Mouse (Mus musculus) midbrain, embryonic 13.5 days (tissue): Measurements from ENCODE around the gene Id4. TPM values are rescaled to one million over a fixed set of nuclear protein-coding genes. Genes with fewer than 3 reads are reported as not detected.

Experiments
- ATAC-seq: fragments of 200-750 bp; cut with Nextera tagmentation; 2 replicates; pipeline ENCODE4 v1.8.0; 2017; ENCODE audit warnings: mild to moderate bottlenecking, moderate TSS enrichment, moderate library complexity
- H3K27ac ChIP-seq: fragments of 300-500 bp; sonication (generic); 2 replicates; pipeline ENCODE4 v1.5.1; 2015; ENCODE audit warnings: inconsistent platforms, mild to moderate bottlenecking, moderate library complexity
- H3K27me3 ChIP-seq: fragments of 300-500 bp; sonication (generic); 2 replicates; pipeline ENCODE4 v1.6.1; 2015; ENCODE audit warnings: mild to moderate bottlenecking, inconsistent platforms
- H3K36me3 ChIP-seq: fragments of 300-500 bp; sonication (generic); 2 replicates; pipeline ENCODE4 v1.6.1; 2015; ENCODE audit warnings: mild to moderate bottlenecking, inconsistent platforms
- H3K4me1 ChIP-seq: fragments of 300-500 bp; sonication (generic); replicated peaks from 2 replicates; pipeline ENCODE4 v1.6.1; 2015; ENCODE audit warnings: inconsistent platforms
- H3K4me2 ChIP-seq: fragments of 300-500 bp; sonication (generic); replicated peaks from 2 replicates; pipeline ENCODE4 v1.6.1; 2015; ENCODE audit warnings: moderate library complexity, mild to moderate bottlenecking, inconsistent platforms
- H3K4me3 ChIP-seq: fragments of 300-500 bp; sonication (generic); replicated peaks from 2 replicates; pipeline ENCODE4 v1.5.1; 2015; ENCODE audit warnings: mild to moderate bottlenecking, inconsistent platforms
- H3K9ac ChIP-seq: fragments of 300-500 bp; sonication (generic); replicated peaks from 2 replicates; pipeline ENCODE4 v1.6.1; 2015; ENCODE audit warnings: mild to moderate bottlenecking, inconsistent platforms
- H3K9me3 ChIP-seq: fragments of 300-500 bp; sonication (generic); 2 replicates; pipeline ENCODE4 v1.6.1; 2016; ENCODE audit warnings: mild to moderate bottlenecking, inconsistent platforms
- WGBS: fragments of 180-500 bp; shearing (Covaris S2); methylation state at CpG from one replicate; pipeline ENCODE4 v1.1.7; 2015; 5-methylcytosine and 5-hydroxymethylcytosine counted together
- polyA plus RNA-seq: library from polyadenylated mRNA; unstranded; fragments of >200 nt; fragmentation: Nextera tagmentation; extraction: Ambion mirVana; gene quantifications from 2 replicates; pipeline ENCODE4 v1.2.1, GENCODE M21; 2015

Gene Id4
- polyA plus RNA-seq, 1 experiment from 2014 or later, result 162 TPM

GRCm38 (mm10) chr13:48261341-48262221 lies 553 bp downstream of the Id4 start:
- Histone ChIP-seq H3K36me3 (no peaks in the 10 kb centered on the region), H3K4me3 (peak overlapping the region; percentile 95), H3K27ac (peak overlapping the region; percentile 99), H3K9me3 (no peaks in the 10 kb centered on the region), H3K27me3 (no peaks in the 10 kb centered on the region), H3K4me2 (peak overlapping the region; percentile 79), H3K4me1 (peaks cover 28% of the 10 kb centered on the region), H3K9ac (peak overlapping the region; percentile 99)
- under 1% methylated on average over 94 of the region's 98 CpGs for WGBS
- peak; percentile 49 for ATAC-seq

GRCm38 (mm10) chr13:48262451-48262969 lies 1.5 kb downstream of the Id4 start:
- Histone ChIP-seq H3K27ac (peak overlapping the region; percentile 99), H3K27me3 (no peaks in the 10 kb centered on the region), H3K4me2 (peak overlapping the region; percentile 79), H3K4me3 (peak overlapping the region; percentile 95), H3K4me1 (peaks cover 33% of the 10 kb centered on the region), H3K36me3 (no peaks in the 10 kb centered on the region), H3K9me3 (no peaks in the 10 kb centered on the region), H3K9ac (peak overlapping the region; percentile 99)
- 0 out of 2 replicates have a peak, but pooled peaks have one; percentile 1 for ATAC-seq
- 0% methylated on average over 25 of the region's 25 CpGs for WGBS

GRCm38 (mm10) chr13:48265029-48265428 lies 4.0 kb downstream of the Id4 start:
- Histone ChIP-seq H3K9me3 (no peaks in the 10 kb centered on the region), H3K36me3 (no peaks in the 10 kb centered on the region), H3K4me3 (peak overlapping the region; percentile 95), H3K4me2 (peak overlapping the region; percentile 62), H3K4me1 (peaks cover 30% of the 10 kb centered on the region), H3K9ac (peak overlapping the region; percentile 56), H3K27ac (peak overlapping the region; percentile 45), H3K27me3 (no peaks in the 10 kb centered on the region)
- ATAC-seq, result no peak
- WGBS, result 41% methylated on average over 6 of the region's 6 CpGs

- H3K4me3 ChIP-seq, result no peak overlapping the region
- no peak overlapping the region for H3K27ac ChIP-seq
- H3K9ac ChIP-seq, result no peak overlapping the region
- peak; percentile 88 for ATAC-seq
- 7% methylated on average over 15 of the region's 15 CpGs for WGBS
- H3K27me3 ChIP-seq, result no peaks in the 10 kb centered on the region
- no peaks in the 10 kb centered on the region for H3K36me3 ChIP-seq
- H3K9me3 ChIP-seq, result no peaks in the 10 kb centered on the region
- peaks cover 39% of the 10 kb centered on the region for H3K4me1 ChIP-seq
- peak overlapping the region; percentile 44 for H3K4me2 ChIP-seq
These were observed 12.5 kb downstream of the Id4 start for GRCm38 (mm10) chr13:48273451-48274069.

- no peak; the same call in none of the 2 replicates for ATAC-seq
- WGBS, result 92% methylated on average over 1 of the region's 1 CpGs
- Histone ChIP-seq H3K9me3 (no peaks in the 10 kb centered on the region), H3K4me3 (no peak overlapping the region), H3K27me3 (no peaks in the 10 kb centered on the region), H3K27ac (no peak overlapping the region), H3K9ac (no peak overlapping the region), H3K36me3 (no peaks in the 10 kb centered on the region), H3K4me1 (peaks cover 34% of the 10 kb centered on the region), H3K4me2 (peak overlapping the region; percentile 44; the same call in 1 of the 2 replicates)
These were observed 13.1 kb downstream of the Id4 start for GRCm38 (mm10) chr13:48274107-48274506.

GRCm38 (mm10) chr13:48276981-48277380 lies 16.0 kb downstream of the Id4 start:
- H3K4me3 ChIP-seq, result no peak overlapping the region
- no peaks in the 10 kb centered on the region for H3K36me3 ChIP-seq
- ATAC-seq, result peak; percentile 70
- WGBS, result 57% methylated on average over 7 of the region's 7 CpGs
- no peaks in the 10 kb centered on the region for H3K9me3 ChIP-seq
- no peak overlapping the region for H3K9ac ChIP-seq
- peak overlapping the region; percentile 82 for H3K27ac ChIP-seq
- H3K27me3 ChIP-seq, result no peaks in the 10 kb centered on the region
- peaks cover 33% of the 10 kb centered on the region for H3K4me1 ChIP-seq
- H3K4me2 ChIP-seq, result no peak overlapping the region; the same call in 1 of the 2 replicates

GRCm38 (mm10) chr13:48284426-48284825 lies 23.4 kb downstream of the Id4 start:
- no peaks in the 10 kb centered on the region for H3K9me3 ChIP-seq
- H3K4me1 ChIP-seq, result peaks cover 15% of the 10 kb centered on the region
- H3K9ac ChIP-seq, result no peak overlapping the region
- 75% methylated on average over 9 of the region's 9 CpGs for WGBS
- no peaks in the 10 kb centered on the region for H3K36me3 ChIP-seq
- H3K4me3 ChIP-seq, result no peak overlapping the region
- no peak for ATAC-seq
- H3K27ac ChIP-seq, result no peak overlapping the region
- no peak overlapping the region for H3K4me2 ChIP-seq
- no peaks in the 10 kb centered on the region for H3K27me3 ChIP-seq

- no peak overlapping the region for H3K4me2 ChIP-seq
- H3K27ac ChIP-seq, result peak overlapping the region; percentile 45; the same call in 1 of the 2 replicates
- no peak for ATAC-seq
- H3K9ac ChIP-seq, result no peak overlapping the region
- no peak overlapping the region for H3K4me3 ChIP-seq
- no peaks in the 10 kb centered on the region for H3K9me3 ChIP-seq
- 72% methylated on average over 9 of the region's 9 CpGs for WGBS
- H3K27me3 ChIP-seq, result no peaks in the 10 kb centered on the region
- H3K36me3 ChIP-seq, result no peaks in the 10 kb centered on the region
- peaks cover 22% of the 10 kb centered on the region for H3K4me1 ChIP-seq
These were observed 24.1 kb downstream of the Id4 start for GRCm38 (mm10) chr13:48284918-48285693.

- no peaks in the 10 kb centered on the region for H3K36me3 ChIP-seq
- no peak overlapping the region for H3K4me3 ChIP-seq
- H3K27me3 ChIP-seq, result no peaks in the 10 kb centered on the region
- H3K9ac ChIP-seq, result 0 out of 2 replicates have a peak overlapping the region, but pooled peaks have one; percentile 2
- H3K27ac ChIP-seq, result peak overlapping the region; percentile 86
- peak overlapping the region; percentile 22 for H3K4me2 ChIP-seq
- 33% methylated on average over 13 of the region's 13 CpGs for WGBS
- peak; percentile 91 for ATAC-seq
- peaks cover 35% of the 10 kb centered on the region for H3K4me1 ChIP-seq
- H3K9me3 ChIP-seq, result no peaks in the 10 kb centered on the region
These were observed 29.4 kb downstream of the Id4 start for GRCm38 (mm10) chr13:48290427-48290826.

GRCm38 (mm10) chr13:48314500-48314899 lies 53.5 kb downstream of the Id4 start:
- Histone ChIP-seq H3K9ac (no peak overlapping the region), H3K4me3 (no peak overlapping the region), H3K4me2 (no peak overlapping the region), H3K36me3 (no peaks in the 10 kb centered on the region), H3K27ac (no peak overlapping the region), H3K4me1 (peaks cover 20% of the 10 kb centered on the region), H3K27me3 (peaks cover 3% of the 10 kb centered on the region; the same call in 1 of the 2 replicates), H3K9me3 (no peaks in the 10 kb centered on the region; the same call in 1 of the 2 replicates)
- WGBS, result 91% methylated on average over 7 of the region's 7 CpGs
- no peak for ATAC-seq
